Mouse (Mus musculus) intestine, embryonic 14.5 days (tissue): ENCODE measurements at regions not wholly inside any gene's neighbourhood (a gene's known extent, or its start where the extent isn't known, plus 50 kb on each side); places are given as distances from the start of the nearest gene placed in this dataset.

Experiments used
- ATAC-seq: fragments of 200-750 bp; cut with Nextera tagmentation; replicated peaks from 2 replicates; pipeline ENCODE4 v1.8.0; 2017; ENCODE audit warnings: low read depth, moderate number of reproducible peaks, moderate TSS enrichment, moderate library complexity; ENCODE audit not compliant: low FRiP score, low TSS enrichment
- DNase-seq: peaks from one replicate; pipeline ENCODE4 v3.0.0-alpha.2; 2018; ENCODE audit warnings: low spot score
- H3K27ac ChIP-seq: fragments of 300-500 bp; sonication (generic); 2 replicates; pipeline ENCODE4 v1.5.1; 2014; ENCODE audit warnings: low read depth, mild to moderate bottlenecking, control low read depth
- H3K27me3 ChIP-seq: fragments of 300-500 bp; sonication (generic); replicated peaks from 2 replicates; pipeline ENCODE4 v1.6.1; 2014; ENCODE audit warnings: low read length, control low read depth; ENCODE audit not compliant: control insufficient read depth, insufficient read depth
- H3K36me3 ChIP-seq: fragments of 300-500 bp; sonication (generic); 2 replicates; pipeline ENCODE4 v1.6.1; 2014; ENCODE audit warnings: low read length, control low read depth; ENCODE audit not compliant: control insufficient read depth, insufficient read depth
- H3K4me1 ChIP-seq: fragments of 300-500 bp; sonication (generic); replicated peaks from 2 replicates; pipeline ENCODE4 v1.6.1; 2014; ENCODE audit warnings: low read length, control low read depth, mixed read lengths; ENCODE audit not compliant: control insufficient read depth, insufficient read depth
- H3K4me2 ChIP-seq: fragments of 300-500 bp; sonication (generic); 2 replicates; pipeline ENCODE4 v1.6.1; 2014; ENCODE audit warnings: low read length
- H3K4me3 ChIP-seq: fragments of 300-500 bp; sonication (generic); 2 replicates; pipeline ENCODE4 v1.5.1; 2014; ENCODE audit warnings: low read depth, low read length, control low read depth, mixed read lengths
- H3K9ac ChIP-seq: fragments of 300-500 bp; sonication (generic); 2 replicates; pipeline ENCODE4 v1.6.1; 2014; ENCODE audit warnings: mild to moderate bottlenecking, low read length
- H3K9me3 ChIP-seq: fragments of 300-500 bp; sonication (generic); 2 replicates; pipeline ENCODE4 v1.6.1; 2016; ENCODE audit warnings: low read length, control low read depth; ENCODE audit not compliant: control insufficient read depth
- WGBS: fragments of 180-500 bp; shearing (Covaris S2); extraction: QIAGEN DNeasy Blood & Tissue Kit; methylation state at CpG from one replicate; pipeline ENCODE4 v1.1.7; 2014; 5-methylcytosine and 5-hydroxymethylcytosine counted together

DNA sequence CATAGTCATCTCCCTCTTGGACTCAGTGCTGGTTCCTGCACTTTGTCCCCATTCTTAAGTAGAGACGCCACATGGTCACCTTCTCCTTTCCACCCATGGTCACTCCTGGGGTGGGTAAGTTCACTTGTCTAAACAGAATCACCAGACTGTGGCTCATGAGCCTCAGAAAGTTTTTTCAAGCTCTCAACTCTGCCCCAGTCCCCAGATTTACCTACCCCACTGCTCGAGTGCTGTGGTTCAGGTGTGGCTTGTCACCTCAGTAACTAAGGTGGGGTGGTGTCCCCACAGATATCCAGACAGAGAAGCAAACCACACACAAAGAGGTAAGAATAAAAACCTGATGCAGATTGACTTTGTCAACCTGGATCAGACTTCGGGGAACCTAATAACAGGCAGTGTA lies 87.6 kb downstream of the Rpl10-ps3 start:
- Histone ChIP-seq H3K4me3 (no peak overlapping the region), H3K4me1 (no peaks in the 10 kb centered on the region), H3K36me3 (no peaks in the 10 kb centered on the region), H3K27ac (no peak overlapping the region), H3K9ac (no peak overlapping the region), H3K4me2 (no peak overlapping the region), H3K9me3 (no peaks in the 10 kb centered on the region), H3K27me3 (no peaks in the 10 kb centered on the region)
- DNase-seq (no peak), ATAC-seq (no peak)
- WGBS = 85% methylated on average over 3 of the region's 3 CpGs

GRCm38 (mm10) chr9:50244982-50245671 lies 99.6 kb downstream of the Rpl10-ps3 start:
- no peak overlapping the region for H3K4me3 ChIP-seq
- H3K4me2 ChIP-seq = no peak overlapping the region
- H3K27ac ChIP-seq = no peak overlapping the region
- 37% methylated on average over 5 of the region's 5 CpGs for WGBS
- H3K36me3 ChIP-seq = no peaks in the 10 kb centered on the region
- ATAC-seq (no peak), DNase-seq (no peak)
- H3K4me1 ChIP-seq = no peaks in the 10 kb centered on the region
- no peaks in the 10 kb centered on the region for H3K9me3 ChIP-seq
- H3K27me3 ChIP-seq = no peaks in the 10 kb centered on the region
- H3K9ac ChIP-seq = no peak overlapping the region

DNA sequence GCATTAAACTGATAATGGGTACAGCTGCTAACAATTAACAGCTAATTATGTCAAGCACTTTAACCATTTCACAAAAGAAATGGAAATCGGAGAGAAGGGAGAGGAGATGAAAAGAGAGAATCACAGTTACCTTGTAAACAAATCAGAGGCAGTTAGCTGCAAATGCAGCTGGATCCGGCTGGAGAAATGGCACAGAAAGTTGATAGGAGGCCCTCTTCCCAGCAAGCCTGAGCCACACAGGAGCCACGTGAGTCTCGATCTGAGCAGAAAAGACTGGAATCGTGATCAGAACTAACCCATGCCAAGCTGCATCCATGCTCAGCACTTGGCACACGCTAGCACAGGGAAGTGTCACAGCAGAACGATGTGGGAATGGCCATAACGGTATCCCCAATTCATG lies 103.8 kb downstream of the Rpl10-ps3 start:
- Histone ChIP-seq H3K4me2 (no peak overlapping the region), H3K27me3 (no peaks in the 10 kb centered on the region), H3K4me1 (no peaks in the 10 kb centered on the region), H3K9me3 (no peaks in the 10 kb centered on the region), H3K36me3 (no peaks in the 10 kb centered on the region), H3K27ac (no peak overlapping the region), H3K4me3 (no peak overlapping the region), H3K9ac (no peak overlapping the region)
- 46% methylated on average over 8 of the region's 8 CpGs for WGBS
- ATAC-seq (no peak), DNase-seq (no peak)

DNA sequence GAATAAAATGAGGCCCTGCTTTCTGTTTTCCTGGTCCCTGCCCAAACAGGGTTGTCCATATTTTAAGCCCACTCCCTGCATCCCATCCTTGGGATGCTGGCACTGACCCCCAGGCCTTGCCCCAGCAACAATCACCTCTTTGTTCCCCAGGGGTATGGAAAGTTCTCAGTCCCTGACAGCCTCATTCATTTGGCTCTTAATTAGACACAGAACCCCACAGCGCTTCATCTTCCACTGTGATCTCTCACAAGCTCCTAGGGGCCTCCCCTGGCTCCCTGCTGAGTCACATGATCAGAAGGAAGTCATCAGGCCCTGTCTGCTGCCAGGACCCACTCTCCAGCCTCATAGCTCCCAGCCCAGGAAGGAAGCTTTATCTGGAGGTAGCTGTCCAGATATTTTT lies 108.9 kb downstream of the Rpl10-ps3 start:
- no peak overlapping the region for H3K4me3 ChIP-seq
- no peak overlapping the region for H3K27ac ChIP-seq
- H3K4me1 ChIP-seq = no peaks in the 10 kb centered on the region
- ATAC-seq = 0 out of 2 replicates have a peak, but pooled peaks have one; percentile 40
- no peaks in the 10 kb centered on the region for H3K27me3 ChIP-seq
- no peak overlapping the region for H3K9ac ChIP-seq
- no peak overlapping the region for H3K4me2 ChIP-seq
- no peak for DNase-seq
- no peaks in the 10 kb centered on the region for H3K9me3 ChIP-seq
- WGBS = 44% methylated on average over 1 of the region's 1 CpGs
- no peaks in the 10 kb centered on the region for H3K36me3 ChIP-seq

DNA sequence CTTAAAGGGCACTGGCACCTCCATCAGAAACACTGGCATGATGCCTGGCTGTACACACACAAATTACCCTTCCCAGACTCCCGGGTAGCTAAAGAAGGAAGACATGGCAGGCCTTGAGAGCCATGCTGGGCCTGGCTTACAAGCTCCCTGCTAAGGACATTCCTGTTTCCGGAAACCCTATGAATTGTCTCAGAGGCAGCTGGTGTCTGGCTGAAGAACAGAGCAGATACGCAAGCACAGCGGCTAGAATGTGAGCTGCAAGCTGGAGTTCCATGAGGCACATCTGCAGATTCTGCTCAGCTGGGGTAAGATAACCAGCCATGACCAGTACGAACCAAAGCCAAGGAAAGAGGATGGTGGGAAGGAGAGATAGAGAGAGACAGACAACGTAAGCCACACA lies 110.1 kb downstream of the Rpl10-ps3 start:
- Histone ChIP-seq H3K4me1 (no peaks in the 10 kb centered on the region), H3K36me3 (no peaks in the 10 kb centered on the region), H3K4me3 (no peak overlapping the region), H3K27me3 (no peaks in the 10 kb centered on the region), H3K9ac (no peak overlapping the region), H3K4me2 (no peak overlapping the region), H3K27ac (no peak overlapping the region), H3K9me3 (no peaks in the 10 kb centered on the region)
- WGBS = 78% methylated on average over 6 of the region's 6 CpGs
- no peak for ATAC-seq
- no peak for DNase-seq

DNA sequence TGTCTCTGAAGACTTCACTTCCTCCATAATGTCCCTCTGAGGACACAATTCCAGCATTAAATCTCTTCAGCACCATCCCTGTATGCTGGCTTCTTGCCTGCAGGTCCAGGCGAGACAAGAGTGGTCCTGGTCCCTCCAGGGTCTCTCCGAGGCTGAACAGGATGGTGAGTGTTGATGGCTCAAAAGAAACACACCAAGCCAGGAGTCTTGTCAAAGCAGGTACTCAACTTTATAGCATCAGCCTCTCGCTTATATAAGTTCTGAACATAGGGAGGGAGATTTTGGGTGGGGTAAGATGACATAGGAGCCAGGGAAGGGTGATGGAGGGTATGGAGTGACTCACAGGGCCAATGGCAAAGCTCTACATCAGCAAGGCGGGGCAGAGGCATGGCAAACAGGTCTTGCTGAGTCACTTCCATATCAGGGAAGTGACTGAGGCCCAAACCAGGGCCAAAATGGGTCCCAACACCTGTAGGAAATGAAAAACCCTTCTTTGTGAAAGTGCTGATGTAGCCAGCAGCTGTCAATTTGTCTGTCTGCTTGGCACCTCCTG lies 111.7 kb downstream of the Rpl10-ps3 start:
- H3K4me1 ChIP-seq = no peaks in the 10 kb centered on the region
- no peak overlapping the region for H3K4me2 ChIP-seq
- ATAC-seq (no peak), DNase-seq (no peak)
- WGBS = 76% methylated on average over 4 of the region's 4 CpGs
- H3K9ac ChIP-seq = no peak overlapping the region
- H3K36me3 ChIP-seq = no peaks in the 10 kb centered on the region
- H3K4me3 ChIP-seq = no peak overlapping the region
- H3K27me3 ChIP-seq = no peaks in the 10 kb centered on the region
- no peak overlapping the region for H3K27ac ChIP-seq
- no peaks in the 10 kb centered on the region for H3K9me3 ChIP-seq

GRCm38 (mm10) chr9:50210481-50210880 lies 134.3 kb downstream of the Rpl10-ps3 start:
- 64% methylated on average over 5 of the region's 5 CpGs for WGBS
- no peak for DNase-seq
- H3K27me3 ChIP-seq = no peaks in the 10 kb centered on the region
- H3K9ac ChIP-seq = no peak overlapping the region
- no peaks in the 10 kb centered on the region for H3K9me3 ChIP-seq
- H3K4me2 ChIP-seq = no peak overlapping the region
- H3K36me3 ChIP-seq = no peaks in the 10 kb centered on the region
- no peaks in the 10 kb centered on the region for H3K4me1 ChIP-seq
- no peak overlapping the region for H3K4me3 ChIP-seq
- ATAC-seq = no peak
- no peak overlapping the region for H3K27ac ChIP-seq

DNA sequence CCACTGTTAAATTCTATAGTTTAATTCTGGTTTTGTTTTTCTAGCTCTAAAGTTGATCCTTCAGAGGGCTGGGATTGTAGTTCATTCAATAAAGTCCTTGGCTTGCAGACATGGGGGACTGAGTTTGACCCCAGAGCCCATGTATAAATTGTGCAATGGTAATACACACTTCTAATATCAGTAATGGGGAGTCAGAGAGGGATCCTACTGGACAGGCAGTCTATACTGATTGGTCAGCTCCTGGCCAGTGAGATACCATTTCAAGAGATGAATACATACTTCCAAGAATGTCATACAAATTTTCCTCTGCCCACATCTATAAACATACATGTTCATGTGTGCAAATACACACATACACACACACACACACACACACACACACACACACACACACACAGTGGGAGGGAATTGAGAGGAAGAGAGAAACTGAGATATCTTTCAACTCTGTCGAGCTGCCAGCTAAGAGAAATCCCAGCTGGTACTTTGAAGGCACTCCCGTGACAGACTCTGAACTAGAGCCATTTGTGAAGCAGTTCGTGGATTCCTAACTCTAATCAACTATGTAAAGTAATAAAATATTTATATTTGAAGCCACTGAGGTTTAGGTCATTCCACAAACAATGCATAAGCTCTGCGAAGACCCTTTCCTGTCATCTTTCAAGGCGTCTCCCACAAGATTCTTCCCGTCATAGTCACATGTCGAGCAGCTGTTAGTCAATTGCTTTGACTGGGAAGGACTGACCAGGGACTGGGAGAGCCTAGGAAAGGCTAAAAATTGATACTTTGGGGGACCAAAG lies 145.1 kb downstream of the Rpl10-ps3 start:
- H3K4me3 ChIP-seq = no peak overlapping the region
- H3K36me3 ChIP-seq = no peaks in the 10 kb centered on the region
- DNase-seq (no peak), ATAC-seq (no peak)
- H3K4me2 ChIP-seq = no peak overlapping the region
- no peaks in the 10 kb centered on the region for H3K27me3 ChIP-seq
- H3K9me3 ChIP-seq = no peaks in the 10 kb centered on the region
- H3K4me1 ChIP-seq = peaks cover 5% of the 10 kb centered on the region; the same call in 1 of the 2 replicates
- WGBS = 34% methylated on average over 7 of the region's 7 CpGs
- peak overlapping the region; percentile 14; the same call in 1 of the 2 replicates for H3K27ac ChIP-seq
- no peak overlapping the region for H3K9ac ChIP-seq
